Mouse (Mus musculus): ENCODE results near the gene Stxbp1.

The Stxbp1 gene

DNA sequence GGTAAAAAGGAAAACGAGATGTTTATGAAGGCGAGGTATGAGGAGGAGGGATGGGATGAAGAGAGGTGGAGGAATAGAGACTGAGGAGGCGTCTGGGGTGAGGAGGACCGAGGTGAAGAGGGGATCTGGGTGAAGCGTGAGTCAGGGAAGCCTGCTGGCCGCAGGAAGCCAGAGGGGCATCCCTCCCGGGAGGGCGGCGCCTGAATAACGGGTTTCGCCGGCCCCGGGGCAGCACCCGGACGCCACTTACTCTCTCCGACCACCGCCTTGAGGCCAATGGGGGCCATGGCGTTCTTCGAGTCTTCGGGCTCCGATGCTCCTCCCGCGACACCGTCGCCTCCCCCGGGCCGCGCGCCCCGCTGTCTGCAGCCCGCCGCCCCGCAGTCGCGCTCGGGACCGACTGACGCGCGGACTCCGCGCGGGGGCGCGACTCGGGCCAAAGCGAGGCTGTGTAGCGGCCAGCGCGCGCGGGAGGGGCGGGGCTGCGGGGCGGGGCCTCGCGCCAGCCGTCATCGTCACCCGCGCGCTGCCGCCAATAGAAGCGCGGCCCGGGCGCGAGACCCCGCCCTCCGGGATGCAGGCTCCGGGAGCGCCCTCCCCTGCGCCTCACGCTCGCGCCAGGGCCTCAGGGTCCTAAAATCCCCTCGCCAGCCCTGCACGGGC lies at the start of gene Stxbp1:
Stxbp1 (minus strand) TSS at position 441 of the 663 bp plus-strand sequence.
- DNase-seq (ENCODE audit: low spot score in 2 of 2) = peak; percentile 80 to 92

DNA sequence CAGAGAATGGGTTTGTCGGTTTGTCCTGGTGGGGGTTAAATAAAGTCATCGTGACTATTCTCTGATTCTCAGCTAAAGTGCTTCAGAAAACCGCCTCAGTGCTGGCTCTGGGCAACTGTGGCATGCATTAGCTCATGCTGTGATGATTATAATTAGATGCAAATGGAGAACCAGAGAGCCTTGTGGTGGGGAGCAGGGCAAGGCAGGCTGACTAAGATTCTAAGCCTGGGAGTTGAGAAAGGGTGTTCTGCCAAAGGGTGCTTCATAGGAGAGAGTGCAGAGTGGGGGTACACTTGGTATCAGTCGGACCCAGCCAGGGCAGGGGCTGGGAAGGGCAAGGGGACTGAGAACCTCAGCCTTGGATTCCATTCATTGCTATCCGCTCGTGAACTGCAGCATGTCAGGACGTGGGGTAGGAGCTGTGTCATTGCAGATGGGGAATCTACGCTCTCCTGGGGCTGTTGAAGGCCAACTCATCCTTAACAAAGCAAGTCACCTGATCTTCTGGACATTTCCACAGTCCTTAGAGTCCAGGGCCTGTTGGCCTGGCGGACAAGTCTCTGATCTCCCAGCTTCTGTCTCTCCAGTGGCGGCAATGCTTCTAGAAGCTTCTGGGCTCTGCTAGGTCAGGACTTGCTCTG lies 49.6 kb upstream of the Stxbp1 start:
- no peak for DNase-seq (ENCODE audit: low spot score in 2 of 2)

DNA sequence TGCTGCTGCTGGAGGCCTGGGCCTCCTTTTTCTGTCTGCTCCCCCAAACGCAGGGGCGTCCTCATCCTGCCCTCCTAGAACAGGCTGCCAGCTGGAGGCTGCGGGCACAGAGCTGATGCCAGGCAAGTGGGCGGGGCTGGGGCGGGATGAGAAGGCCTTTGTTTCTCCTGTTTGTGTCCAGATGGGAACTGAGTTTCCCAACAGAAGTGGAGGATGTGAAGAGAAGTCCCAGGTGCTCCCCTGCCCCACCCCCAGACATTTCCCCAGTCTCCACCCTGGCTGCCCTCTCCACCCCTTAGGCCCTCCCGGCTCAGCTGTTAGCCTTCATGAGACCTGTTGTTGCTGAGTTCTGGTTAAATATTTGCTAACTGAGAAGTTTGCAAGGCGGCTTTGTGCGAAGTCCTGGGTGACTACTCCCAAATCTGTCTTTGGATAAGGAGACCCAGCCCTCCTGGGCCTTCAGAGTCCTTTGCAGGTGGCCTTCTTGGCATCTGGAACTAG lies 48.6 kb upstream of the Stxbp1 start:
- no peak for DNase-seq (ENCODE audit: low spot score in 2 of 2)

GRCm38 (mm10) chr2:32894097-32894496 lies 47.1 kb upstream of the Stxbp1 start:
- DNase-seq (ENCODE audit: low spot score in 2 of 2) = peak in 1 of 2 experiments; percentile 42

- DNase-seq (ENCODE audit: low spot score in 2 of 2) = no peak
Measured at GRCm38 (mm10) chr2:32892490-32892889, 45.4 kb upstream of the Stxbp1 start.

DNA sequence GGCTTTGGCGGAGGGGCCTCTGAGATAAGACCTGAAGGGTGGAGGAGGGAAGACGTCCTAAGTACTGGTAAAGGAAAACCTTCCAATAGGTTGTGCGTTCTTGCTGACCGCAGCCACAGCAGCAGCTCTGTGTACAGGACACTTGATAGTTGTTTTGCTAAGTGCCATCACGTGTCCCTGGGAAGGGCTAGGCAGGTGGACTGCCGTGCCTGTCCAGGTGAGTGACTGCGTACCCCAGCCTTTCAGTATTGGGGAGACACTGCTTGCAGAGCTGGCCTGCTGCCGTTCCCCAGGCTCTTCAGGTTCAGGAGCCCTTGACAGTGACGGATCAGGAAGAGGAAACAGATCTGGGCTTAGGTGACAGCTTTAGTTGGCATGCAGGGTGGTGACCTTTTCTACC lies 44.2 kb upstream of the Stxbp1 start:
- no peak for DNase-seq (ENCODE audit: low spot score in 2 of 2)

DNA sequence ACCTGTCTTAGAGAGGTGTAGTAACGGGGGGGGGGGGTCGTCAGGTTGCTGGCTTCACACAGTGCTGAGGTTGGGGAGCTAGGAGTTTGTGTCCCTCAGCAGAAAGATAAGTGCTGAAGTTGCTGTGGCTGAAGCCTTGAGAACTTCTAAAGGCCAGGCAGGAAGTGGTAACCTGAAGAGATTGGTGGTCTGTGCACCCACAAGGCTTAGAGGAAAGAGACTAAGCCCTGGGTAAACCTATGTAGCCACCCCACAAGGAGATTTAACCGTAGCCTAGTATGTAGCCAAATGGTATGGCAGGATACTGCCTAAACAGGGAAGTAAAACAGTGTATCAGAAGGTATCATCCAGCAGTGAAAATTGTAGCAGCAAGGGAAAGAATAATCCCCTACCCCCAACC lies 43.2 kb upstream of the Stxbp1 start:
- DNase-seq (ENCODE audit: low spot score in 2 of 2) = no peak

DNA sequence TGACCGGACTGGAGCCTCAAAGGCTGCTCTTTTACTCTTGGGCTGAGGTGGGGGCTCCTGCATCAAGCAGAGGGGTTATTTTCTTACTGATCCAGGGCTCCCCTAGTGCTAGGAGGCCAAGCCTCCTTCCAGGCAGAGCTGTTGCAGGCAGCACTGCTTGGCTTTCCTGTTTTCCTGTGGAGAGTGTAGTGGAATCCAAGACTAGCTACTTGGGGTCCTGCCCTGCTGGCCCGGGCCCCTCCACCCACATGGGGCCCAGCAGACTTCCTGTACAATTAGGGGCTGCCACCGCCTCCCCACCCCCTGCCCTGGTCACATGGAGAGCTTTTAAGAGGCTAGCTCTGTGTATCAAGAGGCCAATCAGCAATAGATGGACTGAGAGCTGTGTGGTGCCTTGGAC lies 41.5 kb upstream of the Stxbp1 start:
- DNase-seq (ENCODE audit: low spot score in 2 of 2) = no peak

GRCm38 (mm10) chr2:32888029-32888428 lies 41.0 kb upstream of the Stxbp1 start:
- no peak for DNase-seq (ENCODE audit: low spot score in 2 of 2)

DNA sequence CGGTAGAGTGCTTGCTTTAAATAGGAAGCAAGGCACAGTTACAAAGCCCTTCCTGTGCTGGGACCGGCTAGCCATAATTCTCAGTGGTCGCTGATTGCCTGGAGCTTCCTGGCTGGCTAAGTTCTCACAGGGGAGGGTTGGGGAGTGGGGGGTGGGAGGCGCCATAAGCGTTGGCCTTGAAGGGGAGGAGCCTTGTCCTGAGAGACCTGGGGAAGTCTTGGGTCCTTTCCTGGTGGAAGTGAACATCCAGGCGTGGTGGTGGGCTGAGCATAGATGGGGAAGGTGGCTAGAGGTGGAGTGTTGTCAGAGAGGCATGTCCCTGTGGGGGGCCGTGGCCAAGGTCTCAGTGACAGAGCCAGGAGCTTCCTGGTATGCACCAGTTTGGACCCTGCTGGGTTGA lies 37.7 kb upstream of the Stxbp1 start:
- DNase-seq (ENCODE audit: low spot score in 2 of 2) = no peak

DNA sequence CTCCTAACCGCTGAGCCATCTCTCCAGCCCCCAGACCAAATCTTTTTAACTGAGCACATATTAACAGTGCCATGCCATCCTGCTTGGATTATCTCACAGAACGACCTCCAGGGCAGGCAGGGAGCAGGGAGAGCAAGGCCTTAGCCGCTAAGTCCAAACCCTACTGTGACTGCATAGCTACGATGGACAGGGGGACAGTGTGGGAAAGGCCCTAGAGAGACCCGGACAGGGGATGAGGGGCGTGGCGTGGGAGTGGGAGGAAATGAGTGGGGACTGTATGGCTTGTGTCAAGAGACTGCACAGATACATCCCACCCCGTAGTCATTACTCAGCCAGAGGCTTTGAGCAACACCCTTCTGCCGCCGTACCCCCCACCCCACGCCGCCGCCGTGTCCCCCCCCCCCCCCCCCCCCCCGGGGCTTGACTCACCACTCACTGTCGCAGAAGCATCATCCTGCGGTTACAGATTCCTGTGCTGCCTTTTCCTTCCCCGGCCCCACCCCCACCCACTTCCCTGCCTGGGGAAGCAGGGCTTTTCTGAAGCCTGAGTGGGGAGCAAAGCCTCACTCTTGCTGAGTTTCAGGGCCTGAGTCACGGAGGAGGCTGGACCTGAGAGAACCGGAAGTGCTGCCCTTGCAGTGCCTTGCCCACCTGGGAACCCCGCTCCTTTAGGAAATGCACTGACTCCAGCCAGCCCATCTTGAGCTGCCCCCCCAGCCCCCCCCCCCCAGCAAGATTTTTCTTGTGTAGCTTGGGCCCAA lies 35.4 kb upstream of the Stxbp1 start:
- no peak for DNase-seq (ENCODE audit: low spot score in 2 of 2)

- DNase-seq (ENCODE audit: low spot score in 2 of 2) = peak in 1 of 2 experiments; percentile 67
Measured at GRCm38 (mm10) chr2:32881723-32882122, 34.7 kb upstream of the Stxbp1 start.

DNA sequence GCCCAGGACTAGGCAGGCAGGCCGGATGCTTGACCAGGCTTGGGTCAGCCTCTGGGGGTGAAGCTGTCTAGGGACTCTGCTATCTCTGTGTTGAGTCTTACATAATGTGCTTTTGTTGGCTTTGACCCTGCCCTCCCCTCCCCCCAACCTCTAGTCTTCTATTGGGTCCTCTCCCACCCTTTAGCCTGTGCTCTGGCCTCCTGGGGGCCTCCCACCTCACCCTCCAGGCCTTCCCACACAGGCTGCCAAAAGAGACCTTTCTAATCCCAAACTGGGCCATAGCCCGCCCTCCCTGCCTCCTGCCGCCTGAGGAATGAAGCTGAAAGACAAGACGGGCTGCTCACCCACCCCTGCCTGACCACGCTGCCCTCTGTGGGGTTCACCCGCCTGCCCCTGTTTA lies 34.0 kb upstream of the Stxbp1 start:
- no peak for DNase-seq (ENCODE audit: low spot score in 2 of 2)

DNA sequence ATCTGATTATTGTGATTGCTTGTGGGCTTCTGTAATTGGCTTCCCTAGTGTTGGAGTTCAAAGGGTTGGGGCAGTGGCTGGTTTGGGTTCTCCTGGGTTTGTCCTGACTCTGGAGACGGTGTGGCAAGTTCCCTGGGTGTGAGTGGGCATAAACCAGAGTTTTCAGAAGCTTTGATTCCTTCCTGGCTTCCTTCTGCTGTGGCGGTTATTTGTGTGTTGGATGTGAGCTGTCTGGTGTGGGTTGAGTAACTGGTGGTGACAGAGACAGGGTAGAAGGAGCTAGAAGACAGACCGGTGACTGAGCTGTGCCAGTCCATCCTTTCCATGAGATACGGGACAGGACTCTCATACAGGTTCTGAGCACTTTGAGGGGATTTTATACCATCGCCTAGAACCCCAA lies 32.5 kb upstream of the Stxbp1 start:
- DNase-seq (ENCODE audit: low spot score in 2 of 2) = no peak

DNA sequence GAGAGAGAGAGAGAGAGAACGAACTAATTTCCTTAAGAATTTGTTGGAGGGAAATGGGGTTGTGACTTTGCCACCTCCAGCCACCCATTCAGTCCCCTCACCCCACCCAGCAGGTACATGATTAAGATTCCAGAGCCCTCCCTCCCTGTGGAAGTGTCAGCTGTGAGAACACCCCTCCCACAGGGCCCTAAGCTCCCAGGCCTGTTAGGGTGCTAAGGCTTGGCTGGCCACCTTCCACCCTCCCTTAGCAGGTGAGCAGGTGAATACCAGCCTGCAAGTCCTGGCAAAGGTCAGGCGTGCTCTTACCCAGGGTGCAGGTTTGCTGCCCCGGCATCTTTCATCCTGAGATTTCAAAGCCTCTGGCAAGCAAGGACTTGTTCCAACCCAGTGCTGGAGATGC lies 31.4 kb upstream of the Stxbp1 start:
- DNase-seq (ENCODE audit: low spot score in 2 of 2) = no peak

- no peak for DNase-seq (ENCODE audit: low spot score in 2 of 2)
Measured at GRCm38 (mm10) chr2:32877761-32878393, 30.8 kb upstream of the Stxbp1 start.

- DNase-seq (ENCODE audit: low spot score in 2 of 2) = no peak
Measured at GRCm38 (mm10) chr2:32877303-32877702, 30.3 kb upstream of the Stxbp1 start.

DNA sequence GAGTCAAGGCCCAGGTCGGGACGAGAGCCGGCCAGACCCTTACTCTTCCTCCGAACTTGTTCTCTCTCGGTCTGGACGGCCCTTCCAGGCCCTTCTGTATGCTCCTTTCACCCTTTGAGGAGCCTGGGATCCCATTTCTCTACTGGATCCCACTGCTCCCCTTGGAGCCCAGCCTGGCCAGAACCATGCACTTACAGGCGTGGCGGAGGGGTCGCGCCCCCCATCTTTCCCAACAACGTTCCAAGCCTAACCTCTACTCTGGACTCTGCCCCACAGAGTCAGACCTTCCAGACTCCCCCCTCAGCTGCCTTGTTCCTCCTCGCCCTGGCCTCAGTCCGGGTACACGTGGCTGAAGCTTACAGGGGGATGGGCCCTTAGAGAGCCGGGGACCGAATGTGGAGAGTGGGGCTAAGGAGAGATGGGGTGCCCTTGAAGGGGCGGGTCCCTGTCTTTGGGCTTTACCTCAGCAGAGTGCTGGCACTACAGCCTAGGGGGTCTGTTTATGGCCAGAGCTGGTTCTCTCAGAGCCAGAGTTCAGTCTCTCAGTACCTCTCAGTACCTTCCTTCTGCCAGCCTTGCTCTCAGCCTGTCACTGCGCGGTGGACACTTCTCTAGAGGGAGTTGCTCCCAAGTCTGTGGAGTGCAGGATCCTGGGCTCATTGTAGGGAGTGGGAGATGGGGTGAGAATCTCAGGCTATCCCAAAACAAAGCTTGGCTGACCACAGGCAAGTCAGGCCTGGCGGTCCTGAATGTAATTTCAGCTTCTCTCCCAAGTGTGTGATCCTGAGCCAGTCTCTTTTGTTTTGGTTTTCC lies 29.7 kb upstream of the Stxbp1 start:
- DNase-seq (ENCODE audit: low spot score in 2 of 2) = no peak

GRCm38 (mm10) chr2:32875675-32876489 lies 28.8 kb upstream of the Stxbp1 start, which contains the start of gene Fam129b:
Fam129b (plus strand) TSS chr2:32876114.
- peak; percentile 72 to 85 for DNase-seq (ENCODE audit: low spot score in 2 of 2)

- DNase-seq (ENCODE audit: low spot score in 2 of 2) = no peak
Measured at GRCm38 (mm10) chr2:32874951-32875674, 28.1 kb upstream of the Stxbp1 start.
